Mouse (Mus musculus) midbrain, embryonic 11.5 days (tissue): ENCODE results near the gene Snx30. TPM values are rescaled to one million over a fixed set of nuclear protein-coding genes. Genes with fewer than 3 reads are reported as not detected.

Experiments used
- ATAC-seq: fragments of 200-750 bp; cut with Nextera tagmentation; 2 replicates; pipeline ENCODE4 v1.8.0; 2017; ENCODE audit warnings: moderate TSS enrichment, moderate library complexity; ENCODE audit not compliant: low FRiP score
- DNase-seq: peaks from one replicate; pipeline ENCODE4 v3.0.0; 2015; ENCODE audit warnings: low spot score; ENCODE audit errors: missing footprints
- H3K27ac ChIP-seq: fragments of 300-500 bp; sonication (generic); 2 replicates; pipeline ENCODE4 v1.5.1; 2014; ENCODE audit warnings: low read depth, low read length
- H3K27me3 ChIP-seq: fragments of 300-500 bp; sonication (generic); 2 replicates; pipeline ENCODE4 v1.6.1; 2014; ENCODE audit warnings: mild to moderate bottlenecking, low read length, moderate library complexity, mixed read lengths; ENCODE audit not compliant: control insufficient read depth, insufficient read depth
- H3K36me3 ChIP-seq: fragments of 300-500 bp; sonication (generic); 2 replicates; pipeline ENCODE4 v1.6.1; 2014; ENCODE audit warnings: mild to moderate bottlenecking, low read length, moderate library complexity, mixed read lengths; ENCODE audit not compliant: control insufficient read depth, insufficient read depth
- H3K4me1 ChIP-seq: fragments of 300-500 bp; sonication (generic); 2 replicates; pipeline ENCODE4 v1.6.1; 2014; ENCODE audit warnings: low read length; ENCODE audit not compliant: control insufficient read depth, insufficient read depth
- H3K4me2 ChIP-seq: fragments of 300-500 bp; sonication (generic); 2 replicates; pipeline ENCODE4 v1.6.1; 2014; ENCODE audit warnings: mild to moderate bottlenecking, moderate library complexity
- H3K4me3 ChIP-seq: fragments of 300-500 bp; sonication (generic); 2 replicates; pipeline ENCODE4 v1.5.1; 2014; ENCODE audit warnings: low read depth, low read length
- H3K9ac ChIP-seq: fragments of 300-500 bp; sonication (generic); 2 replicates; pipeline ENCODE4 v1.6.1; 2014; ENCODE audit warnings: low read length
- H3K9me3 ChIP-seq: fragments of 300-500 bp; sonication (generic); 2 replicates; pipeline ENCODE4 v1.6.1; 2016; ENCODE audit warnings: low read length; ENCODE audit not compliant: control insufficient read depth
- WGBS: fragments of 180-500 bp; shearing (Covaris S2); extraction: QIAGEN DNeasy Blood & Tissue Kit; methylation state at CpG from one replicate; pipeline ENCODE4 v1.1.7; 2014; 5-methylcytosine and 5-hydroxymethylcytosine counted together
- polyA plus RNA-seq: library from polyadenylated mRNA; unstranded; fragments of >200 nt; fragmentation: Nextera tagmentation; extraction: Ambion mirVana; gene quantifications from 2 replicates; pipeline ENCODE4 v1.2.1, GENCODE M21; 2014

Gene Snx30
- polyA plus RNA-seq: 11.8 and 12.3 TPM in 2 replicates

GRCm38 (mm10) chr4:59805181-59805967, at the start of gene Snx30:
Snx30 (plus strand) TSS chr4:59805840.
- Histone ChIP-seq H3K9me3 (no peaks in the 10 kb centered on the region), H3K9ac (peak within 1 kb of the TSS; percentile 79), H3K4me2 (peak within 1 kb of the TSS; percentile 88), H3K27ac (peak within 1 kb of the TSS; percentile 50), H3K4me1 (peaks cover 5% of the 10 kb centered on the region), H3K4me3 (peak within 1 kb of the TSS; percentile 85), H3K27me3 (no peaks in the 10 kb centered on the region), H3K36me3 (no peaks in the 10 kb centered on the region)
- DNase-seq (peak; percentile 98), ATAC-seq (peak; percentile 93)
- WGBS: 4% methylated on average over 34 of the region's 45 CpGs

GRCm38 (mm10) chr4:59756332-59757082, 49.1 kb upstream of the Snx30 start:
- Histone ChIP-seq H3K9me3 (no peaks in the 10 kb centered on the region), H3K4me1 (no peaks in the 10 kb centered on the region), H3K4me2 (no peak overlapping the region), H3K4me3 (no peak overlapping the region), H3K9ac (no peak overlapping the region), H3K27me3 (no peaks in the 10 kb centered on the region), H3K36me3 (no peaks in the 10 kb centered on the region), H3K27ac (no peak overlapping the region)
- DNase-seq: no peak
- ATAC-seq: no peak
- 93% methylated on average over 9 of the region's 9 CpGs for WGBS

GRCm38 (mm10) chr4:59757452-59758435, 47.9 kb upstream of the Snx30 start:
- no peak overlapping the region for H3K4me3 ChIP-seq
- no peak overlapping the region for H3K4me2 ChIP-seq
- 80% methylated on average over 12 of the region's 12 CpGs for WGBS
- no peak for ATAC-seq
- H3K27me3 ChIP-seq: no peaks in the 10 kb centered on the region
- no peak overlapping the region for H3K27ac ChIP-seq
- H3K9ac ChIP-seq: no peak overlapping the region
- H3K36me3 ChIP-seq: no peaks in the 10 kb centered on the region
- H3K4me1 ChIP-seq: no peaks in the 10 kb centered on the region
- H3K9me3 ChIP-seq: no peaks in the 10 kb centered on the region
- no peak for DNase-seq

- Histone ChIP-seq H3K4me3 (no peak overlapping the region), H3K4me1 (no peaks in the 10 kb centered on the region; the same call in 1 of the 2 replicates), H3K4me2 (no peak overlapping the region), H3K9me3 (no peaks in the 10 kb centered on the region), H3K9ac (no peak overlapping the region), H3K27ac (no peak overlapping the region), H3K36me3 (no peaks in the 10 kb centered on the region), H3K27me3 (no peaks in the 10 kb centered on the region)
- DNase-seq (no peak), ATAC-seq (no peak)
- 73% methylated on average over 4 of the region's 4 CpGs for WGBS
These were observed 45.6 kb upstream of the Snx30 start for GRCm38 (mm10) chr4:59760016-59760415.

- ATAC-seq (no peak), DNase-seq (peak; percentile 89)
- Histone ChIP-seq H3K27ac (no peak overlapping the region), H3K9me3 (no peaks in the 10 kb centered on the region), H3K4me1 (peaks cover 6% of the 10 kb centered on the region; the same call in 1 of the 2 replicates), H3K4me3 (no peak overlapping the region), H3K9ac (no peak overlapping the region), H3K4me2 (no peak overlapping the region), H3K36me3 (no peaks in the 10 kb centered on the region), H3K27me3 (no peaks in the 10 kb centered on the region)
- 65% methylated on average over 10 of the region's 10 CpGs for WGBS
These were observed 44.8 kb upstream of the Snx30 start for GRCm38 (mm10) chr4:59760636-59761364.

- no peak overlapping the region for H3K9ac ChIP-seq
- no peak overlapping the region for H3K27ac ChIP-seq
- H3K4me3 ChIP-seq: no peak overlapping the region
- H3K9me3 ChIP-seq: no peaks in the 10 kb centered on the region
- H3K36me3 ChIP-seq: no peaks in the 10 kb centered on the region
- H3K27me3 ChIP-seq: no peaks in the 10 kb centered on the region
- WGBS: 87% methylated on average over 4 of the region's 4 CpGs
- DNase-seq: no peak
- no peak for ATAC-seq
- H3K4me1 ChIP-seq: peaks cover 7% of the 10 kb centered on the region; the same call in 1 of the 2 replicates
- no peak overlapping the region for H3K4me2 ChIP-seq
These were observed 44.3 kb upstream of the Snx30 start for GRCm38 (mm10) chr4:59761365-59761729.

- Histone ChIP-seq H3K27me3 (no peaks in the 10 kb centered on the region), H3K27ac (no peak overlapping the region), H3K4me2 (no peak overlapping the region), H3K36me3 (no peaks in the 10 kb centered on the region; the same call in 1 of the 2 replicates), H3K9ac (no peak overlapping the region), H3K9me3 (no peaks in the 10 kb centered on the region), H3K4me1 (peaks cover 7% of the 10 kb centered on the region; the same call in 1 of the 2 replicates), H3K4me3 (no peak overlapping the region)
- no peak for ATAC-seq
- 75% methylated on average over 7 of the region's 7 CpGs for WGBS
- no peak for DNase-seq
These were observed 40.7 kb upstream of the Snx30 start for GRCm38 (mm10) chr4:59764950-59765349.

GRCm38 (mm10) chr4:59765385-59766005, 40.1 kb upstream of the Snx30 start:
- no peaks in the 10 kb centered on the region for H3K9me3 ChIP-seq
- H3K4me1 ChIP-seq: peaks cover 7% of the 10 kb centered on the region; the same call in 1 of the 2 replicates
- 43% methylated on average over 7 of the region's 7 CpGs for WGBS
- ATAC-seq: peak; percentile 41; the same call in 1 of the 2 replicates
- peaks cover 4% of the 10 kb centered on the region; the same call in 1 of the 2 replicates for H3K36me3 ChIP-seq
- DNase-seq: no peak
- no peak overlapping the region for H3K4me3 ChIP-seq
- no peak overlapping the region for H3K27ac ChIP-seq
- no peak overlapping the region for H3K9ac ChIP-seq
- H3K27me3 ChIP-seq: no peaks in the 10 kb centered on the region
- no peak overlapping the region for H3K4me2 ChIP-seq
